Mouse (Mus musculus): ENCODE measurements at regions not wholly inside any gene's neighbourhood (a gene's known extent, or its start where the extent isn't known, plus 50 kb on each side); places are given as distances from the start of the nearest gene placed in this dataset.

- DNase-seq, result peak; percentile 4
Measured at GRCm38 (mm10) chr15:26469901-26470383, 161.1 kb downstream of the March11 start.

DNA sequence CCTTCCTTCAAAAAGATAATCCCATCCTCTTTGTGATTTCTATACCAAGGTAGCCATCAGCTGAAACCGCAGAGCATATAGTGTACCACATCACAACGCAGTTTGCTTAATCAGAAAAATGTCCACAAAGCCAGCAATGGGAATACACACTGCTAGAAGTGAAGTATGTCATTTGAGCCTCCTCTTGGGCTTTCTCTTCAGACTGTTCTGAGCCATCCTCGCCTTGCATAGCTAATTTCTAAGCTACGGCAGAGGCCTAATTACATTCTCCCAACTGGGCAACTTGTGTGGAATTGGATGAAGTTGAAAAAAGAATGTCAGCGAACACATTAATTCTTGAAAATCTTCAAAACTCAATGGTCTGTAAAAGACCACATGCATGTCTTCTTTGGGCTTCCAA is 178.5 kb downstream of the March11 start:
- DNase-seq, result no peak

Measured in kidney, adult 11 months (tissue).